20 mouse cellular contexts compared by ENCODE assay signal in genomic region chr9:42320616-42321015, GRCm38 (mm10). TPM values are rescaled to one million over a fixed set of nuclear protein-coding genes. Genes with fewer than 3 reads are reported as not detected.
A peak's percentile ranks its signal among the peaks of the same experiment; 100 is the strongest.
DNase-seq lines count a peak whose midpoint lies in the region; ATAC-seq and TF ChIP-seq lines count a peak whose summit lies in the region.
"Had no signal": no experiment of that assay in that cellular context is flagged by ENCODE, and none has a peak within 500 bp of the region (broad histone marks: within the 10 kb centered on the region; RNA-seq: fewer than 3 reads in every experiment).

No protein-coding gene starts in this region.

- no peaks in the 10 kb centered on the region for H3K27me3 ChIP-seq in forebrain, embryonic 11.5 days (ENCODE audit: control insufficient read depth, insufficient read depth, low read length)
- H3K27me3 ChIP-seq in forebrain, embryonic 16.5 days (replicated peaks; ENCODE audit: control insufficient read depth, insufficient read depth, low read length): peaks cover 4% of the 10 kb centered on the region; the same call in 1 of the 2 replicates
- H3K27me3 ChIP-seq in megakaryocyte, embryonic 14.5 days (replicated peaks): peaks cover 11% of the 10 kb centered on the region

- H3K4me2 ChIP-seq in forebrain, embryonic 11.5 days (ENCODE audit: low read depth, low read length, severe bottlenecking): no peak overlapping the region
- H3K4me2 ChIP-seq in forebrain, embryonic 16.5 days (ENCODE audit: low read length): no peak overlapping the region
- H3K4me2 ChIP-seq: lung, embryonic 15.5 days had no signal

- H3K4me3 ChIP-seq in forebrain, embryonic 11.5 days (ENCODE audit: low read depth, low read length): no peak overlapping the region
- no peak overlapping the region for H3K4me3 ChIP-seq in forebrain, embryonic 16.5 days (replicated peaks; ENCODE audit: low read length)
- no peak overlapping the region for H3K4me3 ChIP-seq in layer of hippocampus, adult 2 months
- peak overlapping the region; percentile 18 for H3K4me3 ChIP-seq in megakaryocyte, embryonic 14.5 days (replicated peaks)
- H3K4me3 ChIP-seq: embryonic facial prominence, embryonic 10.5 days; lung, embryonic 15.5 days; midbrain, embryonic 10.5 days had no signal

- DNase-seq in forebrain, embryonic 11.5 days (ENCODE audit: low spot score): peak; percentile 27
- no peak for DNase-seq in layer of hippocampus, adult 2 months (ENCODE audit: low spot score in 2 of 2)
- no peak for DNase-seq in layer of hippocampus, postnatal 14 days (ENCODE audit: low spot score in 2 of 2)
- DNase-seq in ZHBTc4 (ENCODE audit: low read depth, low spot score): peak; percentile 44
- no peak for DNase-seq in adrenal gland, postnatal 4 days (ENCODE audit: low spot score in 2 of 2)
- DNase-seq: adrenal gland, postnatal 14 days; cerebellum, adult 8-10 months; gastrocnemius, postnatal 36 days; kidney, postnatal 25 days; left cerebral cortex, postnatal 4 days; lung, postnatal 4 days had no signal

- no peaks in the 10 kb centered on the region for H3K9me3 ChIP-seq in forebrain, embryonic 11.5 days (ENCODE audit: control insufficient read depth, low read length)
- peaks cover 2% of the 10 kb centered on the region; the same call in 1 of the 2 replicates for H3K9me3 ChIP-seq in forebrain, embryonic 16.5 days (ENCODE audit: control insufficient read depth, low read length)
- peaks cover 10% of the 10 kb centered on the region for H3K9me3 ChIP-seq in megakaryocyte, embryonic 14.5 days
- H3K9me3 ChIP-seq: lung, embryonic 15.5 days; midbrain, embryonic 10.5 days had no signal

- no peak overlapping the region for H3K27ac ChIP-seq in forebrain, embryonic 11.5 days (ENCODE audit: low read depth, low read length)
- H3K27ac ChIP-seq in forebrain, embryonic 16.5 days (ENCODE audit: low read length): no peak overlapping the region
- no peak overlapping the region for H3K27ac ChIP-seq in layer of hippocampus, adult 2 months
- H3K27ac ChIP-seq: embryonic facial prominence, embryonic 10.5 days; lung, embryonic 15.5 days; midbrain, embryonic 10.5 days had no signal

- 91% methylated on average over 7 of the region's 7 CpGs for WGBS in forebrain, embryonic 11.5 days
- WGBS in forebrain, embryonic 16.5 days: 94% methylated on average over 7 of the region's 7 CpGs

- ATAC-seq in forebrain, embryonic 11.5 days (replicated peaks; ENCODE audit: low FRiP score): no peak
- no peak for ATAC-seq in forebrain, embryonic 16.5 days
- no peak for ATAC-seq in megakaryocyte, adult 5-6 weeks (ENCODE audit: poor library complexity, severe bottlenecking)
- ATAC-seq: hindbrain, embryonic 16.5 days; intestine, embryonic 16.5 days; Patski had no signal

- H3K9ac ChIP-seq in forebrain, embryonic 11.5 days (ENCODE audit: low read length): no peak overlapping the region
- H3K9ac ChIP-seq in forebrain, embryonic 16.5 days (replicated peaks; ENCODE audit: low read depth, low read length): no peak overlapping the region
- H3K9ac ChIP-seq: lung, embryonic 15.5 days had no signal

- no peaks in the 10 kb centered on the region for H3K36me3 ChIP-seq in forebrain, embryonic 11.5 days (ENCODE audit: control insufficient read depth, insufficient read depth, low read length)
- no peaks in the 10 kb centered on the region for H3K36me3 ChIP-seq in forebrain, embryonic 16.5 days (ENCODE audit: control insufficient read depth, insufficient read depth)
- no peaks in the 10 kb centered on the region for H3K36me3 ChIP-seq in megakaryocyte, embryonic 14.5 days (replicated peaks; ENCODE audit: low read length)
- H3K36me3 ChIP-seq: embryonic facial prominence, embryonic 10.5 days; lung, embryonic 15.5 days; midbrain, embryonic 10.5 days had no signal

- peak; percentile 59 for TF ChIP-seq CTCF in layer of hippocampus, adult 2 months (conservative IDR thresholded peaks at IDR 0.05)

- H3K4me1 ChIP-seq in forebrain, embryonic 11.5 days (replicated peaks; ENCODE audit: control insufficient read depth, insufficient read depth, low read length): no peaks in the 10 kb centered on the region
- H3K4me1 ChIP-seq in forebrain, embryonic 16.5 days (replicated peaks; ENCODE audit: control insufficient read depth, insufficient read depth, low read length): no peaks in the 10 kb centered on the region
- no peaks in the 10 kb centered on the region for H3K4me1 ChIP-seq in megakaryocyte, embryonic 14.5 days
- H3K4me1 ChIP-seq: embryonic facial prominence, embryonic 10.5 days; lung, embryonic 15.5 days had no signal

RNA-seq across cellular contexts. Expression of gene Sc5d, which starts 56.6 kb away (rescaled TPM):
- polyA plus RNA-seq in forebrain, embryonic 11.5 days (2014; fragmentation: Nextera tagmentation; extraction: Ambion mirVana): 74.4 and 80.7 TPM in 2 replicates
- 76.8 and 79.8 TPM in 2 replicates for polyA plus RNA-seq in forebrain, embryonic 16.5 days (2015; fragmentation: Nextera tagmentation; extraction: Ambion mirVana)
- total RNA-seq in layer of hippocampus, adult 2 months (2021): 10 to 100 TPM; 52.7 to 55.3 TPM
- total RNA-seq in layer of hippocampus, postnatal 14 days (2021): 10 to 100 TPM; 61.7 to 68.2 TPM
- polyA plus RNA-seq in megakaryocyte, embryonic 14.5 days (2012; ENCODE audit: insufficient read depth, low replicate concordance): 0.34 and 0.57 TPM in 2 replicates
- 25.7 and 27.8 TPM in 2 replicates for total RNA-seq in megakaryocyte, adult 5-6 weeks (2015)
- 41.6 and 58.6 TPM in 2 replicates for total RNA-seq in megakaryocyte, adult 5-6 weeks (2017)
- 10 to 100 TPM; 28.9 to 41.4 TPM for total RNA-seq in adrenal gland, postnatal 4 days (2021)

Comparison
In these comparisons a context has a peak if more than half of its experiments do, and no peak if none do; other contexts are left out.
1. DNase-seq: peak in forebrain, embryonic 11.5 days (single experiment) and ZHBTc4 (single experiment); none in layer of hippocampus, adult 2 months (0 of 2), layer of hippocampus, postnatal 14 days (0 of 2) and adrenal gland, postnatal 4 days (0 of 2).